Mouse (Mus musculus): ENCODE results near the gene Eef1g.

GRCm38 (mm10) chr19:9027795-9028194, 61.0 kb downstream of the Eef1g start:
- TF ChIP-seq GATA1 (IDR thresholded peaks at IDR 0.05; ENCODE audit: low read length) (no peak), TAL1 (IDR thresholded peaks at IDR 0.05; ENCODE audit: low read length) (no peak)
